ENCODE assay signal across 16 mouse cellular contexts in genomic region chr15:67048621-67049020, GRCm38 (mm10).
DNase-seq lines count a peak whose midpoint lies in the region; ATAC-seq and TF ChIP-seq lines count a peak whose summit lies in the region.
"Had no signal": no experiment of that assay in that cellular context is flagged by ENCODE, and none has a peak within 500 bp of the region (broad histone marks: within the 10 kb centered on the region; RNA-seq: fewer than 3 reads in every experiment).

No protein-coding gene starts in this region.

- DNase-seq in heart, adult 11 months, result peak; percentile 91
- no peak for DNase-seq in heart, postnatal 25 days (ENCODE audit: low spot score)
- no peak for DNase-seq in layer of hippocampus, postnatal 25 days (ENCODE audit: extremely low spot score in 1 of 2, low spot score in 1 of 2)
- no peak for DNase-seq in spleen, postnatal 10 days (ENCODE audit: low spot score in 2 of 2)
- DNase-seq in layer of hippocampus, adult 9-10 months (ENCODE audit: low spot score), result no peak
- DNase-seq: adrenal gland, postnatal 25 days; cerebellum, adult 11 months; gastrocnemius, adult 2 months; heart, adult 2 months; kidney, postnatal 10 days; right cerebral cortex, postnatal 14 days had no signal

- no peak for TF ChIP-seq CTCF in bone marrow macrophage, adult 2 months (IDR thresholded peaks at IDR 0.05; ENCODE audit: low read depth, low read length)

- H3K4me3 ChIP-seq in bone marrow macrophage, adult 2 months (ENCODE audit: insufficient read depth, low read length), result no peak overlapping the region
- no peak overlapping the region for H3K4me3 ChIP-seq in liver, embryonic 15.5 days (replicated peaks)
- H3K4me3 ChIP-seq in myocyte, result no peak overlapping the region
- H3K4me3 ChIP-seq: forebrain, embryonic 13.5 days; gastrocnemius, adult 2 months; heart, adult 2 months had no signal

- peak overlapping the region; percentile 82 for H3K27ac ChIP-seq in bone marrow macrophage, adult 2 months (ENCODE audit: insufficient read depth, low read depth, low read length)
- H3K27ac ChIP-seq in liver, embryonic 15.5 days (replicated peaks), result no peak overlapping the region
- H3K27ac ChIP-seq: forebrain, embryonic 13.5 days; gastrocnemius, adult 2 months; heart, adult 2 months; hindbrain, embryonic 14.5 days had no signal

- 26% methylated on average over 4 of the region's 4 CpGs for WGBS in liver, embryonic 15.5 days (ENCODE audit: insufficient replicate concordance)

- H3K36me3 ChIP-seq in liver, embryonic 15.5 days (replicated peaks), result no peaks in the 10 kb centered on the region
- no peaks in the 10 kb centered on the region for H3K36me3 ChIP-seq in myocyte (ENCODE audit: control insufficient read depth, insufficient read depth)

- no peak overlapping the region for H3K9ac ChIP-seq in liver, embryonic 15.5 days
- H3K9ac ChIP-seq: forebrain, embryonic 13.5 days; hindbrain, embryonic 14.5 days had no signal

- no peak for TF ChIP-seq POLR2A in bone marrow macrophage, adult 2 months (IDR thresholded peaks at IDR 0.05; ENCODE audit: borderline replicate concordance, low read depth, low read length)
- no peak for TF ChIP-seq POLR2A in myocyte (IDR thresholded peaks at IDR 0.05; ENCODE audit: insufficient read length, low read depth)

- peaks cover 41% of the 10 kb centered on the region for H3K4me1 ChIP-seq in bone marrow macrophage, adult 2 months (ENCODE audit: control insufficient read depth, insufficient read depth, low read length)
- H3K4me1 ChIP-seq in liver, embryonic 15.5 days (replicated peaks), result peaks cover 22% of the 10 kb centered on the region
- H3K4me1 ChIP-seq: forebrain, embryonic 13.5 days had no signal

- H3ac ChIP-seq in myocyte (ENCODE audit: control insufficient read depth, insufficient read length), result no peak overlapping the region

- H3K79me2 ChIP-seq in myocyte (ENCODE audit: control insufficient read depth, insufficient read depth), result no peaks in the 10 kb centered on the region

- H3K9me3 ChIP-seq in liver, embryonic 15.5 days (replicated peaks), result no peaks in the 10 kb centered on the region
- H3K9me3 ChIP-seq: forebrain, embryonic 13.5 days had no signal

- intact Hi-C loops in heart, postnatal 25 days (cut with DNase I), result no loop called here

- no peaks in the 10 kb centered on the region for H3K27me3 ChIP-seq in liver, embryonic 15.5 days
- no peaks in the 10 kb centered on the region for H3K27me3 ChIP-seq in myocyte (ENCODE audit: control insufficient read depth, insufficient read depth, insufficient read length)
- H3K27me3 ChIP-seq: forebrain, embryonic 13.5 days had no signal

- peak; percentile 51 for ATAC-seq in liver, embryonic 15.5 days (ENCODE audit: insufficient read depth)
- ATAC-seq: forebrain, embryonic 13.5 days had no signal

- no peak overlapping the region for H3K4me2 ChIP-seq in liver, embryonic 15.5 days
- peak overlapping the region; percentile 0 for H3K4me2 ChIP-seq in myocyte (ENCODE audit: low read depth)
- H3K4me2 ChIP-seq: forebrain, embryonic 13.5 days; hindbrain, embryonic 14.5 days had no signal

TF ChIP-seq in myocyte, 11 proteins besides CTCF, POLR2A, EP300 and RAD21:
- TF ChIP-seq TCF3 (IDR thresholded peaks at IDR 0.05; ENCODE audit: insufficient read length, low read depth) (no peak), USF1 (IDR thresholded peaks at IDR 0.05; ENCODE audit: low read depth) (peak; percentile 47), MYOG (IDR thresholded peaks at IDR 0.05; ENCODE audit: control insufficient read depth in 1 of 3, insufficient read depth in 1 of 3, insufficient read length in 2 of 3, low read depth in 2 of 3) (peak in 1 of 3 experiments; percentile 51), SRF (IDR thresholded peaks at IDR 0.05; ENCODE audit: control insufficient read depth, insufficient read length, low read depth) (peak; percentile 31), E2F4 (IDR thresholded peaks at IDR 0.05; ENCODE audit: insufficient read depth) (no peak), CEBPB (IDR thresholded peaks at IDR 0.05; ENCODE audit: insufficient read depth, poor library complexity, severe bottlenecking) (no peak), TCF12 (IDR thresholded peaks at IDR 0.05; ENCODE audit: insufficient read depth, poor library complexity, severe bottlenecking) (no peak), REST (IDR thresholded peaks at IDR 0.05; ENCODE audit: insufficient read depth, insufficient read length) (no peak), MYOD1 (IDR thresholded peaks at IDR 0.05; ENCODE audit: control insufficient read depth in 1 of 3, insufficient read length in 2 of 3, low read depth in 2 of 3) (no peak)
TF ChIP-seq in myocyte: peak in this region for 3.
